Mouse (Mus musculus) forebrain, embryonic 16.5 days (tissue): Measurements from ENCODE around the gene Ifnz. TPM values are rescaled to one million over a fixed set of nuclear protein-coding genes. Genes with fewer than 3 reads are reported as not detected.

Experiments
- polyA plus RNA-seq: library from polyadenylated mRNA; unstranded; fragments of >200 nt; fragmentation: Nextera tagmentation; extraction: Ambion mirVana; gene quantifications from 2 replicates; pipeline ENCODE4 v1.2.1, GENCODE M21; 2015

Gene Ifnz
- polyA plus RNA-seq, 1 experiment from 2014 or later = not detected

Other genes with a start within 250 kb of the Ifnz start
- not detected in 2 replicates for gene Ifna15, start 223.9 kb upstream of the Ifnz start, polyA plus RNA-seq
- not detected in 2 replicates for gene Ifna14, start 210.3 kb upstream of the Ifnz start, polyA plus RNA-seq
- gene Ifna9, start 189.7 kb upstream of the Ifnz start, polyA plus RNA-seq = not detected in 2 replicates
- gene Ifna12, start 178.8 kb upstream of the Ifnz start, polyA plus RNA-seq = not detected in 2 replicates
- not detected in 2 replicates for gene C87499, start 147.7 kb upstream of the Ifnz start, polyA plus RNA-seq
- not detected in 2 replicates for gene Ifna13, start 137.7 kb upstream of the Ifnz start, polyA plus RNA-seq
- not detected in 2 replicates for gene Ifna16, start 105.2 kb upstream of the Ifnz start, polyA plus RNA-seq
- gene Ifna2, start 98.2 kb upstream of the Ifnz start, polyA plus RNA-seq = not detected in 2 replicates
- gene Ifnab, start 90.8 kb upstream of the Ifnz start, polyA plus RNA-seq = not detected in 2 replicates
- gene Gm26566, start 60.3 kb upstream of the Ifnz start, polyA plus RNA-seq = 1.2 and 1.4 TPM in 2 replicates
- gene Klhl9, start 59.7 kb upstream of the Ifnz start, polyA plus RNA-seq = 122 and 135 TPM in 2 replicates
- not detected in 2 replicates for gene Gm13271, start 27.3 kb upstream of the Ifnz start, polyA plus RNA-seq
- 0.16 TPM in 1 of 2 replicates, not detected in the other for gene Gm13283, start 22.0 kb upstream of the Ifnz start, polyA plus RNA-seq
- 0.46 TPM in 1 of 2 replicates, not detected in the other for gene Gm13290, start 8.3 kb upstream of the Ifnz start, polyA plus RNA-seq
- not detected in 2 replicates for gene Gm13289, start 5.2 kb upstream of the Ifnz start, polyA plus RNA-seq
- not detected in 2 replicates for gene Gm13272, start 2.3 kb upstream of the Ifnz start, polyA plus RNA-seq
- not detected in 2 replicates for gene Gm13276, start 3.6 kb downstream of the Ifnz start, polyA plus RNA-seq
- not detected in 2 replicates for gene Gm13277, start 6.5 kb downstream of the Ifnz start, polyA plus RNA-seq
- not detected in 2 replicates for gene Gm13278, start 9.4 kb downstream of the Ifnz start, polyA plus RNA-seq
- not detected in 2 replicates for gene Gm13275, start 12.4 kb downstream of the Ifnz start, polyA plus RNA-seq
- gene Gm13279, start 15.3 kb downstream of the Ifnz start, polyA plus RNA-seq = not detected in 2 replicates
- not detected in 2 replicates for gene Gm13285, start 17.5 kb downstream of the Ifnz start, polyA plus RNA-seq
- gene Gm13287, start 21.1 kb downstream of the Ifnz start, polyA plus RNA-seq = not detected in 2 replicates
- not detected in 2 replicates for gene Gm13288, start 23.4 kb downstream of the Ifnz start, polyA plus RNA-seq
- not detected in 2 replicates for gene Ifna7, start 34.1 kb downstream of the Ifnz start, polyA plus RNA-seq
- gene Ifna11, start 37.8 kb downstream of the Ifnz start, polyA plus RNA-seq = not detected in 2 replicates
- gene Ifna6, start 45.3 kb downstream of the Ifnz start, polyA plus RNA-seq = not detected in 2 replicates
- not detected in 2 replicates for gene Ifna5, start 53.4 kb downstream of the Ifnz start, polyA plus RNA-seq
- gene Ifna4, start 59.7 kb downstream of the Ifnz start, polyA plus RNA-seq = not detected in 2 replicates
- gene Ifna1, start 68.0 kb downstream of the Ifnz start, polyA plus RNA-seq = not detected in 2 replicates
- not detected in 2 replicates for gene Ifne, start 98.1 kb downstream of the Ifnz start, polyA plus RNA-seq